Mouse (Mus musculus) brain, embryonic 18.5 days (tissue): ENCODE data around the gene Mms22l.
"Not testable (repeated sequence)": the region's sequence is repeated elsewhere in the genome, so short reads cannot be mapped to it uniquely, and the experiment has no call there.

Experiments
- DNase-seq: peaks from one replicate; pipeline ENCODE4 v3.0.0-alpha.2; 2012; ENCODE audit warnings: low read depth, low spot score

Gene Mms22l

GRCm38 (mm10) chr4:24496116-24496952 is at the start of gene Mms22l:
Gene Mms22l (plus strand): TSS chr4:24496451.
- peak; percentile 85 for DNase-seq

- not testable (repeated sequence) for DNase-seq
Observed at GRCm38 (mm10) chr4:24484046-24484445, 12.2 kb upstream of the Mms22l start.

GRCm38 (mm10) chr4:24496953-24497319 is 685 bp downstream of the Mms22l start:
- no peak for DNase-seq

GRCm38 (mm10) chr4:24509195-24509594 is 12.9 kb downstream of the Mms22l start:
- no peak for DNase-seq

GRCm38 (mm10) chr4:24536989-24537388 is 40.7 kb downstream of the Mms22l start:
- no peak for DNase-seq

GRCm38 (mm10) chr4:24543421-24543820 is 47.2 kb downstream of the Mms22l start:
- DNase-seq, result no peak

- DNase-seq, result peak; percentile 39
Observed at GRCm38 (mm10) chr4:24544677-24545151, 48.5 kb downstream of the Mms22l start.

GRCm38 (mm10) chr4:24556116-24556820 is 60.0 kb downstream of the Mms22l start:
- DNase-seq, result no peak

- no peak for DNase-seq
Observed at GRCm38 (mm10) chr4:24557149-24557548, 60.9 kb downstream of the Mms22l start.

GRCm38 (mm10) chr4:24568026-24568425 is 71.8 kb downstream of the Mms22l start:
- DNase-seq, result no peak

- no peak for DNase-seq
Observed at GRCm38 (mm10) chr4:24568989-24569556, 72.8 kb downstream of the Mms22l start.

- peak; percentile 50 for DNase-seq
Observed at GRCm38 (mm10) chr4:24574276-24574675, 78.0 kb downstream of the Mms22l start.

GRCm38 (mm10) chr4:24577594-24577993 is 81.3 kb downstream of the Mms22l start:
- DNase-seq, result no peak

GRCm38 (mm10) chr4:24582295-24582694 is 86.0 kb downstream of the Mms22l start:
- DNase-seq, result no peak

- no peak for DNase-seq
Observed at GRCm38 (mm10) chr4:24583997-24584396, 87.7 kb downstream of the Mms22l start.

- DNase-seq, result no peak
Observed at GRCm38 (mm10) chr4:24594824-24595223, 98.6 kb downstream of the Mms22l start.

- no peak for DNase-seq
Observed at GRCm38 (mm10) chr4:24596942-24597611, 100.8 kb downstream of the Mms22l start.

GRCm38 (mm10) chr4:24598637-24599036 is 102.4 kb downstream of the Mms22l start:
- DNase-seq, result no peak

- DNase-seq, result no peak
Observed at GRCm38 (mm10) chr4:24601711-24602110, 105.5 kb downstream of the Mms22l start.

GRCm38 (mm10) chr4:24609085-24609484 is 112.8 kb downstream of the Mms22l start:
- DNase-seq, result no peak

- DNase-seq, result no peak
Observed at GRCm38 (mm10) chr4:24609564-24609963, 113.3 kb downstream of the Mms22l start.

- no peak for DNase-seq
Observed at GRCm38 (mm10) chr4:24620005-24620404, 123.8 kb downstream of the Mms22l start.
